Mouse (Mus musculus) v-Abl transformed pro-B cells (cell line): Measurements from ENCODE around the gene Rac2.

Experiments used
- in situ Hi-C, 2 experiments: fragments of 400-800 bp; cut with MboI; formaldehyde crosslinking; loops; one replicate each; pipeline ENCODE4 v1.15.1; 2025; ENCODE audit not compliant: unreplicated experiment in 2 of 2

Rac2 gene

DNA sequence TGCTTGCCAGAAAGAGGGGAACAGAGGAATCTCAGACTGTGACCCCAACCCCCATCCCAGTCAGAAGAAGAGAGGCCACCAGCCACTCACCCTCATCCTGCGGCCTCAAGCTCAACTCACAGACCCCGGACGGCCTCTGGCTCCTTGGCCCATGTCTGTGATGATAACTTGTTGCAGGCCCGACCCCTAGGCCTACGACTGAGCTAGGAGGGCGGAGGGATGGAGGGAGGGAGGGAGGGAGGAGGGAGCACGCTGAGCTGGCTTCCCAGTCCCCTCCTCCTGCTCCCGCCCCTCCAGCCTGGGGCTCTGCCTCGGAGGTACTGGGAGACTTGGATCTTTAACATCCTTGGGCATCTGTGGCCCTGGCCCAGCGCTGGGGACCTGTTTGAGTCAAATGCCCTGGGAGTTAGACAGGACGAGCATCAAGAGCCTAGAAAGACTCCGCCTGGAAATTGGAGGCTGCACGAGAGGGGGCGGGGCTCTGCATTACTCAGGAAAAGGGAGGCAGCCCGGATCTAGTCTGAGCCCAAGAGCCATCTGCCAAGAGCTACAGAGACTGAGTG lies 43.1 kb downstream of the Rac2 start:
- in situ Hi-C loops: no loop called here

DNA sequence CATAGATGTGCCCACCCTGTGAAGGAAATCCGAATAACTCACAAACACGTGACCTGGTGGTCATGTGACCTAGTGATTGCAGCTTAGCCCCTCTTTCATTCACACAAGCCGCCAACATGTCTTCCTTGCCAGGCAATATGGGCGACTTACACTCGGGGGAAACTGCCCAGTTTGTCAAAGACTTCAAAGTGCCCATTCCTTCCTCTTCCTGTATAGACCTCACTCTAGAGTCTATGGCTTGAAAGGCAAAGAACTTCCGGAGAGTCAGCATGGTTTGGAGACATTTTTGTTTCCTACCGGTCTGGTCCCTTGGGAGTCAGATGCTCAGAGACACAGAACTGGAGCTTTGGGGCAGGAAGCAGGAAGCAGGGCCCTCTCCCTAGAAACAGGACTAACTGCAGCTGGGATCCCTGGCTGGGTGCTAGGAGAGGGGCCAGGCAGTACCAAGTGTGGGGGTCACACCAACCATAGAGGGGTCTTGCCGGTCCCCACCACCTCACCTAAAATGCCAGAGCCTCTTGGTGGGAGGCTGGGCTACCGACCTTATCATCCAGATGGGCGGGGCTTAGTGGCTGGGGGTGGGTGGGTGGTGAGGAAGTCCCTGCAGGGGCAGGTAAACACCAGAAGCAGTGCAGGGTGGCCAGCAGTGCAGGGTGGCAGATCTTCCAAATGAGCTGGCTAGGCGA lies 43.7 kb downstream of the Rac2 start:
- in situ Hi-C loops: no loop called here

DNA sequence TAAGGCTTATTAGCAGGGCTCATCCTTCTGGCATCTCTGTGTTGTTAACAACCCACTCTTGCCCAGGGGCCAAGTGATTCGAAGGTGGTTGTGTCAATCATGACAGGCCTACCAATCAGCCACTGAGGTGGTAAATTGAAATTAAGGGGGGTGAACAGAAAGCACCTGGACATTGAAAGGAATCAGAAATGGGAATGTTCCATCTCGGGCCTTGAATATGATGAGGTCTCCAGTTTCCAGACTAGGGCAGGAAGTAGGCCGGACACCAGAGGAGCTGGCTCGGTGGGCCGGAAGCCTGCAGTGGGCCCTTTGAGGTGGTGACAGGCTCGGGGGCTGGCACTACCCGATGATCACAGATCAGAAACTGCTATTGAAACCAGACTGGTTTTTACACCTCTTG lies 44.6 kb downstream of the Rac2 start:
- in situ Hi-C loops: no loop called here

DNA sequence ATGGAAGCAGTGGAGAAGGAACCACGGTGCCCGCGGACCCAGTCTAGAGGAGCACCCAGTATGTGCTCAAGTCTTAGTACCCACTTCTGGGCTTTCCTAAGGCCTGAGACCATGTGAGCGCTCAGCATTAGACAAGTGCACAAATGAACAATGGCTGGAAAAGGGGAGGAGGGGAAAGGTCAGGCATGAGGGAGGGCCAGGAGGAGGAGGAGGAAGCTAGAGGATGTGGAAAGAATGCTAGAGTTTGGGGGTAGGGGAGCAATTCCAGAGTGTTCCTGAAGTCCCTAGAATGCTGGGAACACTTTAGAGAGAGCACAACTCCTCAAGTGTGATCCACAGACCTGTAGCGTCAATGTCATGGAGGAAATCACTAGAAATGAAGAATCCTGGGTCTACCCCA lies 48.4 kb downstream of the Rac2 start:
- in situ Hi-C loops: no loop called here

DNA sequence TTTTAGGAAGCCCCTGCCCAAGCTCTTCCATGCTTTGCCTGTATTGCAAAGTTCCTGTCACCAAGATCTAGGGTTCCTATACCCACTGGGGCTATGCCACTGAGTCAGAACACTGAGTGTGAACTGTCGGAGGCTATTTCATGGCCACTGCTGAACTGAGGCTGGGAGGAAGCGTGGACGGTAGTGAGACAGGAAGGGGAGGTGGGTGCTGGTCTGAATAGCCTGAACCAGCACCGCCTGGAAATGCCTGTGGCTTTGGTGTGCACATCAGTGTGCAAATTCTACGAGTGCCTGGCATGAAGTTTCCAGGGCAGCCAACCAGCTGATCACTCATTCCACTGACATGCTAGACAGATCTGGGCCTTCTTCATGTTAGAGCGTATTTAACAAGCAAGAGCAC lies 50.7 kb downstream of the Rac2 start:
- in situ Hi-C loops: no loop called here

DNA sequence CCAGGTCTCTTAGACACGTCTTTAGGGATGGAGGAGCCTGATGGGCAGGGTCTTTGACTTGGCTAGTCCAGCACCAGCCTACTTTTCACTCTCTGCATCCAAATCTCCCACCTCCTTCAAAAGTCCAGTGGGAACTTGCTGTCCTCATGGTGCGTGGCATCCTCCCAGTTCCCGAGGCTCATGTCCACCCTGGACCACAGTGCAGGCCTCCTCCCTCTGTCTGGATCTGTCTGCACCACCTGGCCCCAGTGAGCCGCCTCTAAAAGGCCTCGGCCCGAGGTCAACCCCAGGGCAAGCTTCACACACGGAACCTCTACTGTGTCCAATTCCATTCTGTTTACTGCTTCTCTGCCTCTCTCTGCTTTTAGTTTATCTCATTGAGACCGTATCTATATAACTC lies 51.3 kb downstream of the Rac2 start:
- in situ Hi-C loops: no loop called here

DNA sequence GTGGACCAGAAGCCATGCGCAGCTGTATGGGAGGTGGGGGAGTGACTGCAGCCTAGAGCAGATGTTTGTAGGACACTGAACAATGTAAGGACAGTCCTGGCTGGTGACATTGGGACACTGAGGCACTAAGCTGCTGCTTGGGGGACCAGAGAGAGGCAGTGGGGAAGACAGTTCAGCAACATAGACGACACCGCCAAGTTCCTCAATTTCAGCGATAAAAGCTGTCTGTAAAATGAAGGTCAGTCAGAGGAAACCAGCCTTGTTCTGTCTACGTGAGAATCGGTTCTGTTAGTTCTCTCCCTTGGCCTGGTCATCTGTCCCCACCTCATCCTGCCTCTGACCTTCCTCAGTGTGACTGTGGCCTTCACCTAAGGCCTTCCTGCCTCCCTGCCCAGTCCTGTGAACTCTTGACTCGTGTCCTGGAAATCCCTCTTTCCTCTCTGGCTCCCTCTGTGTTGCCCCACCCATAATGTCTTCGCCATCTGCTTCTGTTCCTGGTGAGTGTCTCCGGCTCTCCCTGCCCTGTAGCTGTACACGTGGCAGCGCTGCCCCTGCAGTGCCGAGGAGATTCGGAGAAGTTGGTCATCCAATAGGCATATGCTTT lies 52.4 kb downstream of the Rac2 start:
- in situ Hi-C loops: no loop called here

DNA sequence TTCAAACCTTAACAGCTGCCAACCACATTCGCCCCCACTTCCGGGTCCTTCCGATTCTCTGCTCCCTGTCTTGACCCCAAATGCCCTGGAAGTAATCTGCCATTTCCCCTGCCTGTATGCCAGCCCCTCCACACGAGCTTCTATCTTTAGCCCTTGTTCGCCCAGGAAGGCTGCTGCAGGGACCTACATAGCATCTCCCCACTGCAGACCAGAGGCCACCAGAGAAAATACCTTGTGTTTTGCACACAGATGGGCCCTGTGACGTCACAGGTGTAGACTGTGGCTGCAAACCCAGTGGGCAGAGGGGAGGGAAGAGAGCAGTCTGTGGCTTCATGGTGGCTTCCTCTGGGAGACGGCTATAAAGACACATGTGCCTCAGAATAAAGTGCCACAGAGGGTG lies 54.4 kb downstream of the Rac2 start:
- in situ Hi-C loops: no loop called here

DNA sequence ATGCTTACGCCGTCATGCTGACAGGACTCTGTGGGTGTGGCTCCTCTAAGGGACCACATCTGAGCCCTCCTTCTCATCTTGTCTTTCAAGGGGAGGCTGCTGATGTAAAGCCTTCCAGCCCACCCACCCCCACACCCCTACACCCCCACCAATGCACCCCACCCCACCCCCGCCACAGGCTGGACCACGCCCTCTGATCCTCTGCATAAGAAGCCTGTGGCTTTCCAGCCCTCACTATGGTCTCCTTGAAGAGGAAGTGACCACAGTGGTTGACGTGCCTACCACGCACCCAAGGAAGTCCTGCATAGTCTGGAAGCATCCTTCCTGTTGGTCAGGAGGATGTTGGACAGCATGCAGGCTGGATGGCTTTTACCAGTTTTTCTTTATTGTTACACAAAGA lies 56.8 kb downstream of the Rac2 start:
- in situ Hi-C loops: no loop called here

DNA sequence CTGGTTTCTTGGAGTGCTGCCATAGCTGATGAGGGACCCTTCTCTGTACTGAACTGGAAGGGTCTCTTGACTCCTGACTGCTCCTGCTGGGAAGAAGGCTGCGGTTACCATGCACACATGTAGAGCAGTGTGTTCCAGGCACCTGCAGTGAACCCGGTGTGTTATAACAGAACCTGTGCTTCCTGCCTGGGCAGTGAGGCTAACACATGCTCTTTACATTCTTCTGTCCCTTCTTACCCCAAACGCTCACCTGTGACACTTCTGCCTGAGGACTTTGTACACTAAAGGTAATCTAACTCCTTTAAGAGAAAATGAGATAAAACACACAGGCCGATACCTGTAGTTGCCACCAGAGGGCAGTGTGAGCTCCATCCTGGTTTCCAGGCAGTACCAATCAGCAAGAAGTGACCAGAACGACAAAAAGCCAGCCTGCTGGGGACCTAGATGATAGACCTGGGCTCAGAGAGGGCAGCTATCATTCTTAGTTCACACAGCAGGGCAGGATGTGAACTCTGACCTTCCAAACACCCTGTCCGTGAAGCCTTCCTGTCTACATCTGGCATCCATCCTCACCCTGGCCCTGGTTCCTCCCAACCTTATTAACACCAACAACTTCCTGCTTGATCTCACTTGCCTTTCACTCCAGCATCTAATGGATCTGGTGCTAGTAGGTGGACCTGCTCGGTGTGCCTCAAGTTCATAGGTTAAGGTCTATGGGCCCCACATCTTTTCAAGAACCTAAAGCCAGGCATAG lies 58.0 kb downstream of the Rac2 start:
- in situ Hi-C loops: no loop called here

DNA sequence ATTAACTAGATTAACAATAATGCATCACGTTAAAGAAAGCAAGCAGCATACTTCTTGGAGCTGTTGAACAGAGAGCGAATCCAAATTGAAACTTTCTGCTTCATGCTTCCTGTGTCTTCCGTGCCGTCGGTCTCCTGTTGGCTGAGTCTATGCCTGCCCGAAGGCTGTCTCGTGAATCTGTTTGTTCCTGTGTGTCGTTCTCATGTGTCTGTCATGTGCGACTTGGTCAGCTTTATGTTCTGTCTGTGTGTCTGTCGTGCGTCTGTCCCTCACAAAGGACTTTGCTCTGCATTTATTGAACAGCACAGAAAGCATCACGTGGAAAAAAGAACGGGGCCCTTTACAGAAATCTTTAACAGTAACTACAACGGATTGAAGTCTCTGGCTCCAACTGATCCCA lies 59.6 kb downstream of the Rac2 start:
- in situ Hi-C loops: no loop called here

DNA sequence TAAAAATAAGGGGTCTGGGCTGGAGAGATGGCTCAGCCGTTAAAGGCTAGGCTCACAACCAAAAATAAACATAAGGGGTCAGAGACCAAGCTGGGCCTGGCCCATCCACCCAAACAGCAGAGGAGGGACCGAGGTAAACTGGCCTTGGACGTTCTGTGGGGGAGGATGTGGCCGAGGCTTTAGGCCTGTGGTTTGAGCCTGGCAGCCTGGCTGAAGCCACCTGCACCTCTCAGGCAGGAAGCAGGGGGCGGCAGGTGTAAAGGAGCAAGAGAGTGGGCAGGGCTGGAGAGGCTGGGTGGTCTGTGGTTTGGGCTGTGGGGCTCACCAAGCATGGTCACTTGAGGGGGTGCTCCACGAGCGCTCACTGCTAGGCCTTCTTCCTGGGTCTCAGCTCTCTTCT lies 60.6 kb downstream of the Rac2 start:
- in situ Hi-C loops: no loop called here

DNA sequence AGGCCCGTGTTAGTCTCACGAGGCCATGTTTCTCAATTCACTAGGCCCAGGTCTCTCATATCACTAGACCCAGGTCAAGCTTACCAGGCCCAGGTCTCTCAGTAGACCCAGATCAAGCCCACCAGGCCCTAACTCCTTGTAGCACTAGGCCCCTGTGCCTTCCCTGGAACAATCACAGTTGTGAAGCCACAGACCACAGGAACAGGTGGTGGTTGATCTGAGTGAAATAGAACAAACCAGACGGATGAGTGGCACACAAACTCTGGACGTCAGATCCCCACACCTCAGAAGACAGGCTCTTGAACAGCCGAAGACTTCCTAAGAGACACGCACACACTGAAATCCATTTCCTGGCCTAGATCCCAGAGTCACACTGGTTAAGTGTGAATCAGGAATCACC lies 61.8 kb downstream of the Rac2 start:
- in situ Hi-C loops: no loop called here

DNA sequence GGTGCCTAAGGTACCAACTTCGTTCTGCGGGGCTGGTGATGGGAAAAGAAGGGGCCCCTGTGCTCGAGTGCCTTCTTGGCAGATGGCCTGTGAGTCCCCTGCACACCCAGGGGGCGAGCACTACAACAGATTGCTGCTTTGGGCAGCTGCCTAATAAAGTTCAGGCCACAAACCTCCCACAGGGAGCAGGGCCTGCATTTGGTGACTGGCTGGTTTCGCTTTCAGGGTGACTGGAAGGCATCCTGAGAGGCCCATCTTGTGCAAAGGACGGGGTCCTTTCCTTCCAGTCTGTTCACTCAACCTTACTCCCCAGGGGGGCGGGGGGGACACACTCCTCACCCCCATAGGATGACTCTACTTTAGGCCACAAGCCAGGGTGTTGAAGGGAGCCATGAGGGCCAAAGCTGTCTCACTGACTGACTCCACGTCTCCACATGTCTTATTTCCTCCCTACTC lies 62.4 kb downstream of the Rac2 start:
- in situ Hi-C loops: no loop called here

DNA sequence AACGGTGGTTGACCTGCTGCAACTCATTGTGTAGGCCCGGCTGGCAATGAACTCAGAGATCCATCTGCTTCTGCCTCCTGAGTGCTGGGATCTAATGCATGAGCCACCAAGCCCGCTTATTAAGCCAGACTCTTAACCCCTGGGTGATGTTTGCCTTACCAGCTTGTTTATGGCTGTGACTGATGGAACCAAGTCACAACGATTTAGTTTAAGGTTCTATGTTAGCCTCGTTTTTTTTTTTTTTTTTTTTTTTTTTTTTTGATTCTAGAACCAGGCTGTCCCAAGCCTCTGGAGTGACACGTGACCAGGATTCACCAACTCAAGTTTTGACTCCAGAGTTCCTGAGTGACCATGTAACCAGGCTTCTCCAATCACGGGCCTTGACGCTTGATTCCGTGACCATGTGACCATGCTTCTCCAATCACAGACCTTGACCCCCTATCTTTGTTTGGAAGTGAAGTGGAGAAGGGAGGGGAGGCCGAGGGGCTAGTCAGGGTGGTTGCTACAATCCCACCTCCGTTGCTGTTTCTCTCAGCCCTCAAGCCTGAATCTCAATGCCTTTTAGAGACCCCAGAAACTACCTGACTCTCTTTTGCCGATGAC lies 63.2 kb downstream of the Rac2 start:
- in situ Hi-C loops: no loop called here
